Mouse (Mus musculus) kidney, postnatal 10 days (tissue): ENCODE results near the gene Epha1.

Experiments
- DNase-seq: peaks from one replicate; pipeline ENCODE4 v3.0.0; 2021; ENCODE audit warnings: mixed read lengths

Epha1 gene

DNA sequence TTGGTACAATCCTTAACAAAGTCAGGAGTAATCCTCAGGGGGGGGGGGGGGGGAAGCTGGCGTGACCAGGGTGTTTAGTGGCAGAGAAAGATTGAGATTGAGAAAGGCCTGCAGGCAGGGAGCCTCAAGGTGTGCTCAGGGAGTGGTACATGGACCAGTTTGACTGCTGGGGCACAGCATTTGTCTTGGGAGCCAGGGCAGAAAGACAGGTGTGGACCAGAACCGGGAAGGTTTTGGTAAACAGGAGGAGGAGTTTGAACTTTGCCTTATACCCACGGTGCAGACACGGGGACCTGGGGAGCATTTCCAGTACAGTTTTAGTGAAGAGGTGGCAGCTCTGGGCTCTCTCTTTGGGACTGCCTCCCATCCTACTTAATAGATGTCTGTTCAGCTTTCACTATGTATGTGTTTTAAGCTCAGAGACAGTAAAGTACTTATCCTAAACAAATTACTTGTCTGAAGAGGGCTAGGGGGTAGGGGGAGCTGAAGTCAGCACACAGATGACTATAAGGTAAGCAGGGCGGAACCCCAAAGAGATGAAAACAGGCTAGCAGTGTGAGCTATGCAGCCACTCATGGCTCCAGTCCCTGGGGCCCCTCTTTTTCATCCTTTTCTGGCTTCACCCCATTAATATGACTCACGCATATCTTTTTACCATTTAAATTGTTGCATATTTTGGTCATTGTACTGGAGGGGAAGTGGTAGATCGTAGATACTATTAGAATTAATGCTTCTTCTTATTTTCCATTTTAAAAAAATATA, 782 bp upstream of the Epha1 start:
- no peak for DNase-seq

- no peak for DNase-seq
Measured at GRCm38 (mm10) chr6:42372421-42372815, 650 bp downstream of the Epha1 start.

DNA sequence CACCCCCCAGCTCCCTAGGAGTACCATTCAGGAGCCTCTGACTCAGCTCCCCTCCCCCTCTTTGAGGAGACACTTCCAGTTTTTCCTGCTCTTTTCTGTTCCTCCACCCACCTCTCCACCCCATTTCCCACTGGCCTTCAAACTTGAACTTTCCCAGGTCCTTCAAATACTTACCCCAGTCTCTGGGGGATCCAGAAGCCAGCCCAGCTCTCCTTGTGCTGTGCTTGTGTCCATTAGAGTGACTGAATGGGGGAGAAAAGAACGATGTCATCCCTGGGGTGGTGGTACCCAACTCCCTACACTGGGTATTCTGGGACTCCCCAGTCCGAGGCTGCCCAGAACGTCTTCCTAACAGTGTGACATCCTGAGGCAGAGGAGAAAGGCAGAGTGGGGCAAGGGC, 1.1 kb downstream of the Epha1 start:
- no peak for DNase-seq

GRCm38 (mm10) chr6:42370630-42371363, 2.3 kb downstream of the Epha1 start:
- DNase-seq: peak; percentile 68

DNA sequence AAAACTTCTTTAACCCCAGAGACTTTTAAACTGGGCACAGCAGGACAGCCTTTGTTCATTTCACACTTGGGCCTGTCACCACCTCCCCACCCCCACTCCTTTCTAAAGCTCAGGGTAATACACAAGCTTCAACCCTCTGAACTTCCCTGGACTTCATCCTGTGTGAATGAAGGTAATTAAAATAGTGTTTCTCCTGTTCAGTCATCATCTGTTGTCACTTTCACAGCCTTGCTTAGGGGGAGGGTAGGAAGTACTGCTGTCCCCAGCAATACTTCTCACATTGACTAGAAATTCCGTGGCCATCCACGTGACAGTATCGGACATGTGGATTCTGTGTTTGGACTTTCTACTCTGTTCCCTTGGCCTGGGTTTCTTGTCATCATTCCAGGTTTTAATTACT, 3.2 kb downstream of the Epha1 start:
- DNase-seq: no peak

GRCm38 (mm10) chr6:42365215-42365614, 7.9 kb downstream of the Epha1 start:
- DNase-seq: no peak

GRCm38 (mm10) chr6:42364607-42365006, 8.5 kb downstream of the Epha1 start:
- no peak for DNase-seq

DNA sequence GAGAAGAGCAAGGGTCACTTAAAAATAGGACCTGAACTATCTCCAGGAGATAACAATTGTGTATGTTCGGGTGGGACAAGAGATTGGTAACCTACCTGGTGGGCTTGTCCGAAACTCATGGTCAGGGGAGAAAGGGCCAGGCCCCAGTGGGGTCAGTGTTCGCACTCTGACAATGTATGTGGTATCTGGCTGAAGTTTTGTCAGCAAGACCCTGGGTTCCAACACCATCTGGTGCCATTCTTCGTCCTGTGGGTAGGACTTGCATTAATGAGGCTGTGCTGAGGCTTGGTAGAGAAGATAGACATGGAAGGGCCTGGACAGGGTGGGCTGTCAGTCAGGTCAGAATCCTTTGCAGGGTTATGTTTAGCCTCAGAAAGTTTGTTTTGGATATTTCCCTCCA, 9.0 kb downstream of the Epha1 start:
- DNase-seq: no peak

- no peak for DNase-seq
Measured at GRCm38 (mm10) chr6:42362974-42363373, 10.1 kb downstream of the Epha1 start.

DNA sequence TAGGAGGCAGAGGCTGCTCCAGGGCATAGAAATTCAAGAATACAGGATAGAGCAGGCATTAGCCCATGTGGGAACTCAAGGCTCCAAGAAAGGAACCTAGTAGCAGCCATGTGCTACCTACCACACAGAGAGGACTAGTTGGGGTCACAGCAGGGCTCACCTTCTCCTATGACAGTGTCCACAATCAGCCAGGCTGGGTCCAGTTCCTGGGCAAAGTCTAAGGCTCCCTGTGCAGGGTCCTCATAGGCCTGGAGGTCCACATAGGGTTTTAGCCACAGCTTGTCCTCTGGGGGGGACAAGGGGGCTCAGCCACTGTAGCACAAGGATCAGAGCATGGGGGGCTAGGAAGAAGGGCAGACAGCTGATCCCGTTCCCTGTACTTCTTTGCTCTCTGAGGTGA, 10.6 kb downstream of the Epha1 start:
- DNase-seq: no peak

DNA sequence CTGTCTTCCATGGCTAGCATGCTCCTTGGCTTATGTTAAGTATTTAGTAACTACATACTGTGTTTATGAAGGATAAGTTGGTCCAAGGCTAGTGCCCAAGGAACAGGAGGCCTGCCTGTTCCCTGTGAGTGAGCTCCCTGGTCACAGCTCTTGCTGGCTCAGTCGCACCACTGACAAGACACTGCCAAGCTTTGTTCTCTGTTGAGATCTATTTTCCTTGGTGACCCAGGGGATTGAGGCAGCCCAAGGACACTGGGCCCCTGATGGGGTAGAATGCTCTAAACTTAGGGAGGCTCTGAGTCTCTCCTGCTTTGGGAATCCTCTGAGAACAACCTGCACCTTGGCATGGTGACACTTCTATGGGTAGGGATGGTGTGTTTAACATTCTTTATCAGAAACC, 11.0 kb downstream of the Epha1 start:
- no peak for DNase-seq

- no peak for DNase-seq
Measured at GRCm38 (mm10) chr6:42361041-42361895, 11.8 kb downstream of the Epha1 start.

- no peak for DNase-seq
Measured at GRCm38 (mm10) chr6:42360231-42360840, 12.7 kb downstream of the Epha1 start.

- DNase-seq: no peak
Measured at GRCm38 (mm10) chr6:42359364-42360147, 13.5 kb downstream of the Epha1 start.

- no peak for DNase-seq
Measured at GRCm38 (mm10) chr6:42358901-42359300, 14.2 kb downstream of the Epha1 start.

- DNase-seq: no peak
Measured at GRCm38 (mm10) chr6:42357901-42358300, 15.2 kb downstream of the Epha1 start.

DNA sequence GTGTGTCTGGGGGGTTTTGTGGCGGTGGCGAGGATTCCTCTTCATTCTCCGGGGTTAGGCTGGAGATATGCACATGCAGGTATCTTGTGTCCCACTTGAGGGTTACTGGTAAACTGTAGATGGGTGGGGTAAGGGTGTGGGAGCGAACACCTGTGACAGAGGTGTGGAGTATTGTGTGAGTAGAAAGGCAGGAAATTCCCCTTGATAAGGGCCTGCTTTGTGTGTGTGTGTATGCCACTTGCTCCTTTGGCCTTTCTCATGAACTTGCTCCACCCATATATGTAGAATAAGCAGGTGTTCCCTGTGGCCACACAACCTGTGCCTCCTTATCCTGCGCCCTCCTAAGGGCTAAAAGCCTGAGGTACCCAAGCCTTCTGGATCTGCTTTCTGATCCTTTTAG, 16.2 kb downstream of the Epha1 start:
- DNase-seq: no peak

- no peak for DNase-seq
Measured at GRCm38 (mm10) chr6:42355794-42356600, 17.1 kb downstream of the Epha1 start.

DNA sequence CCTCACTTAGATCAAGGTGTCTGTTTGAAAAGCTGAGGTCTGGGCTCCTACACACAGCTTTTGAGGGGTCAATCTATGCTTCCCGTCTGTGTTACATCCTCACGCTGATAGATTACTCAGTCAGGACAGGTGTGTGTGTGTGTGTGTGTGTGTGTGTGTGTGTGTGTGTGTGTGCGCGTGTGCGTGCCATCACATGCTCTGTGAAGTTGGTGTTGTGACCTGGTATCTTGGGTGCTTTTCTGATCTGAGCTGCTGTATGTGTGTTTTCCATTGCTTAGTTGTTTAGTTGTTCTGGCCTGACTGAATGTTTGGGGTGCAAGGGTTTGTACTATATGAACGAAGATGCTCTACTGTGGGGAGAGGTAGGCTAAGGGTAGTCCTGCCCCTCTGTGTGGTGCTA, 17.7 kb downstream of the Epha1 start:
- no peak for DNase-seq

DNA sequence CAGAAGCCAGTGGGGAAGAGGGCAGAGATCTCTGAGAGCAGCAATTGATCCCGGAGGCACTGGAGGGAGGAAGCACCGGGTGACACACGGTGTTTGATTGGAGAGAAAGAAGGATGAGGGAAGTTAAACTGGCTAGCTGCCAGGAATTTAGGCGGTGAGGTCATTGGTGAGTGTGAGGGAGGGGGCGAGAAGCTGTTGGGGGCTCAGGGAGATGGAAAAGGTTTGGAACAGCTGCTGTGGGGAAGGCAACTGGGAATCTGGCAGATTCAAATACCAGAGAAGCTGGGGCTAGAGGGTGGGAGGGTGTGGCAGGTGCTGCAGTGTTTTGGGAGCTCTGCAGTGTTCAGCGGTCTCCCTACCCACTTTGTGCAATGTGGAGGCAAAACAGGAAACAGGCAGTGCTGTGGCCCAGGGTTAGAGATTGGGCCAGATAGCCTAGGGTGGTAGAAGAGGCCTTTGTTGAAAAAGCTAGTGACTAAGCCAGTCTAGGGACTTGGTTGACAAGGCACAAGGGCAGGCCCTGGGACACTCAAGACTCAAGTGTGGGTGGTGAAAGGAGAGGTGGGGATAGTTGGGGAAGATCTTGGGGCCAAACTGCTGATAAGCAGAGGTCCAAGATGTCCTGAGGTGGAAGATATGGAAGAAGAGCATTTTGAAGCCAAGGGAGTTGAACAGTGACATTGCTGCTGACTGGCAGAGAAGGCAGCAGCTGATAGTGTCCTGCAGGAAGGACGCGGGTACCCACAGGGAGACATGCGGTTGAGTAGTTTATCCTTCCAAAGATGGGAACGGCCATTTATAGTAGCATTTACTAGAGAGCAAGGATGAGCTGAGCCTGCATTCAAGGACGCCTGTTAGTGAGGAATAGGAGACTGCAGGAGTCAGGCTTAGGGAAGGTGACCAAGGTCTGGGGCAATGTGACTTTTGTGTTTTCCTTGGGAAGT, 18.7 kb downstream of the Epha1 start:
- DNase-seq: peak; percentile 46
